Mouse (Mus musculus): Measurements from ENCODE around the gene Ankrd28. TPM values are rescaled to one million over a fixed set of nuclear protein-coding genes. Genes with fewer than 3 reads are reported as not detected.

Ankrd28 gene
- polyA plus RNA-seq, 1 experiment = 34.0 TPM

DNA sequence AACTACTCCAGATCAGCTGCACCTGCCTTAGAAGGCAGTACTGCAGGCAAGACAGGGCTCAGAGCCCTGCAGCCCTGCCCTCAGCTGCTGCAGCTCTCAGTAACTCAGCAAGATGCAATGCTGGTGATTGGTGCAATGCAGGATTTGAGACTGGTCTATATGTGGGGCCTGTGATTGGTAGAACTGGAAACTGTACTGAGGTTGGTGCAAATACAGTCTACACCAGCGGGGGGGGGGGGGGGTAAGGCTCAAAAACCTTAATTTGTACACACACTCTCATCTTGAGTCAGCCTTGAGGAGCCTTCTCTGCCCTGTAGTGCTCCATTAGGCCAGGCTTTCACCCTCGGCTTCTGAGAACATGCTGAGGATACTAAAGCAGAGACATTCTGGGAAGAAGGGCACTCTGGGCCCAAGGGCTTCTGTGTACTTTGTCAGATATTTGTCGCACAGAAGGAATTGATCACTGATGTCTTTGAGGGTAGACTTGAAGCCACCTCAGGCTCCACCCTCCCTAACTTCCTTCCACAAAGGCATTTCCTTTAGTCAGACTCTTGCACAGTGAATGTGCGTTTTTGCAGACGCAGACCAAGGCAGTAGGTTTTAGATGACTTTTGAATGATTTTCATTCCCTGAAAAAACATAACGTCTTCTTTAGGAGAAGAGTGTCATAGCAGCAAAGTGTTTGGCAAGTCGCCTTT is 146.0 kb downstream of the Ankrd28 start:
- Histone ChIP-seq H3K27me3 (ENCODE audit: control insufficient read depth, insufficient read depth, low read length) (no peaks in the 10 kb centered on the region), H3K4me1 (ENCODE audit: control insufficient read depth, insufficient read depth, low read length) (no peaks in the 10 kb centered on the region), H3K27ac (ENCODE audit: insufficient read depth, low read length) (no peak overlapping the region), H3K4me3 (replicated peaks; ENCODE audit: insufficient read depth, low read depth, low read length) (no peak overlapping the region)
- DNase-seq = no peak
- WGBS = 83% methylated on average over 7 of the region's 7 CpGs
- no peak for TF ChIP-seq POLR2A (IDR thresholded peaks at IDR 0.05; ENCODE audit: borderline replicate concordance, insufficient read depth, low read length)
- TF ChIP-seq CTCF (IDR thresholded peaks at IDR 0.05; ENCODE audit: borderline replicate concordance, insufficient read depth, low read depth, low read length) = no peak

DNA sequence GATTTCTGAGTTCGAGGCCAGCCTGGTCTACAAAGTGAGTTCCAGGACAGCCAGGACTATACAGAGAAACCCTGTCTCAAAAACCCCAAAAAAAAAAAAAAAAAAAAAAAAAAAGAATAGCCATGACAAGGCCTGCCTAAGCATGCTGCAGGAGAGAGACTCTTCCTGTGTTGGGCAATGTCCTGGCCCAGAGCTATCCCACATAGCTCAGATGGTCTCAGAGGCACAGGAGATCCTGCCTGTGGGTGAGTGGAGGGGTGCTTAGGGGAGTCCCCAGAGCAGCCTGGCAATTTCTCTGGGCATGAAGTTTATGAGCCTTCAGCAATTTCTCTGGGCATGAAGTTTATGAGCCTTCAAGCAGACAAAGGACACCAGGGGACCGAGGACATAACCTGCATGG is 146.8 kb downstream of the Ankrd28 start:
- no peaks in the 10 kb centered on the region for H3K27me3 ChIP-seq (ENCODE audit: control insufficient read depth, insufficient read depth, low read length)
- WGBS = 77% methylated on average over 2 of the region's 2 CpGs
- no peak for TF ChIP-seq POLR2A (IDR thresholded peaks at IDR 0.05; ENCODE audit: borderline replicate concordance, insufficient read depth, low read length)
- TF ChIP-seq CTCF (IDR thresholded peaks at IDR 0.05; ENCODE audit: borderline replicate concordance, insufficient read depth, low read depth, low read length) = no peak
- H3K4me3 ChIP-seq (replicated peaks; ENCODE audit: insufficient read depth, low read depth, low read length) = no peak overlapping the region
- DNase-seq = no peak
- H3K27ac ChIP-seq (ENCODE audit: insufficient read depth, low read length) = no peak overlapping the region
- no peaks in the 10 kb centered on the region for H3K4me1 ChIP-seq (ENCODE audit: control insufficient read depth, insufficient read depth, low read length)

DNA sequence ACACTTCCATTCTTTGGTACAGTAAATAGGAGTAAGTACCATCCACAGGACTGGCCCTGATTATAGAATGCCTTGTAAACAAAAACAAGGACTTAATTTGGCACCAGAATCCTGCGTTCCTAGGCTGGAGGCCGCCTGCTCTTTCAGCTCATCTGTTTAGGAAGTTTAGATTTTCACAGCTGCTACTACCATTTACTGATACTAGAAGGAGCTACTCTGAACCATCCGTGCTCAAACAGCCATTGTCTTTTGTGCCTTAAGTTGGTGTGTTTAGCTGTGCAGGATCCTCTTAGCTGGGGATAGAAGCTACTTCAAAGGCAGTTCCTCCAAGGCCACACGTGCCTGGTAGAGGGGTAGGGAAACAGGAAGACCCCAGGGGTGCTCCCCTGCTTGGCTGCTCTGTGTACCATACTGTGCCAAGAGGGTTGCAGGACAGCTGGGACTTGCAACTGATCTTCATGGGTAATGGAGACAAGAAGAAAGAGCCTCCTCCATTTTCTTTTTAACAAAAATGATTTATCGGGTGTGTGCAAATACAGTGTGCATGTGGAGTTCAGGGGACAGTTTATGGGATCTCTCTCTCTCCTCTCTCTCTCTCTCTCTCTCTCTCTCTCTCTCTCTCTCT is 148.4 kb downstream of the Ankrd28 start:
- 52% methylated on average over 5 of the region's 5 CpGs for WGBS
- no peak for DNase-seq
- TF ChIP-seq CTCF (IDR thresholded peaks at IDR 0.05; ENCODE audit: borderline replicate concordance, insufficient read depth, low read depth, low read length) = no peak
- no peak for TF ChIP-seq POLR2A (IDR thresholded peaks at IDR 0.05; ENCODE audit: borderline replicate concordance, insufficient read depth, low read length)
- Histone ChIP-seq H3K27ac (ENCODE audit: insufficient read depth, low read length) (0 out of 2 replicates have a peak overlapping the region, but pooled peaks have one; percentile 2), H3K4me1 (ENCODE audit: control insufficient read depth, insufficient read depth, low read length) (no peaks in the 10 kb centered on the region), H3K4me3 (replicated peaks; ENCODE audit: insufficient read depth, low read depth, low read length) (no peak overlapping the region), H3K27me3 (ENCODE audit: control insufficient read depth, insufficient read depth, low read length) (no peaks in the 10 kb centered on the region)

DNA sequence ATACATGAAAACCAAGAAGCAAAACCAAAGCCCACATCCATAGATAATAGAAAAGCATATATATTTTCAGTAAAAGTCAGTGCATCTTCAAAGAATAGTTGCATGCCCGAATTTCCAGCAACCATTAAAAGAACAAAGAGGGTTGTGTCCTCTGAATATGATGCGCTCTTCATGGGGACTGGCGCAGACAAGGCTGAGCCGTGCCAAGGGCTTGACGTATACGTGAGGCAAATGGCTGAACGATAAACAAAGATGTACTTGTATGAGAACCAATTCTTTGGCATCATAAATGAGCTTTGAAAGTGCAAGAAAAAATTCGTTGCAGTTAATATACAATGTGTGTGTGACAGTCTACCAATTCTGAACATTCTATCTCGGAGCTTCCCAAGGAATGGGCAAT is 149.2 kb downstream of the Ankrd28 start:
- TF ChIP-seq CTCF (IDR thresholded peaks at IDR 0.05; ENCODE audit: borderline replicate concordance, insufficient read depth, low read depth, low read length) (no peak), POLR2A (IDR thresholded peaks at IDR 0.05; ENCODE audit: borderline replicate concordance, insufficient read depth, low read length) (no peak)
- Histone ChIP-seq H3K4me1 (ENCODE audit: control insufficient read depth, insufficient read depth, low read length) (no peaks in the 10 kb centered on the region), H3K27me3 (ENCODE audit: control insufficient read depth, insufficient read depth, low read length) (no peaks in the 10 kb centered on the region), H3K4me3 (replicated peaks; ENCODE audit: insufficient read depth, low read depth, low read length) (no peak overlapping the region), H3K27ac (ENCODE audit: insufficient read depth, low read length) (no peak overlapping the region)
- 70% methylated on average over 9 of the region's 9 CpGs for WGBS
- no peak for DNase-seq

DNA sequence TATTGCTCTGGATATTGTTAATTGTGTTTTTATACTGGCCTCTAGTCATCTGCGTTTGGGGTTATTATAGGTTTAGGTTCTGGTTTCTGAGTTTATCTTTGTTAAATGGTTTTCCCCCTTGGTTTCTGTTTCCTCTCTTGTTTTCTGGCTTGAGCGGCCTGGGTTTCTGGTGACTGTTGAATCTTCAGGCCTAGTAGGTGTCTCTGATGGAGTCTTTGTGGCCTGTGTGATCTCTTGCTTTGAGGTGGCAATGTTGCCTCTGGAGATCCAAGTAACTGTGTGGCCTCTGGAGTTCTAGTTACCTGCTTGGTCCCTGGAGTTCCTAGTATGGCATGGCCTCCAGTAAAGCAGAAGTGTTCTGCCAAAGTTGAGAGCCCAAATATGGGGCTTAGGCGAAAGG is 149.8 kb downstream of the Ankrd28 start:
- no peak overlapping the region for H3K27ac ChIP-seq (ENCODE audit: insufficient read depth, low read length)

DNA sequence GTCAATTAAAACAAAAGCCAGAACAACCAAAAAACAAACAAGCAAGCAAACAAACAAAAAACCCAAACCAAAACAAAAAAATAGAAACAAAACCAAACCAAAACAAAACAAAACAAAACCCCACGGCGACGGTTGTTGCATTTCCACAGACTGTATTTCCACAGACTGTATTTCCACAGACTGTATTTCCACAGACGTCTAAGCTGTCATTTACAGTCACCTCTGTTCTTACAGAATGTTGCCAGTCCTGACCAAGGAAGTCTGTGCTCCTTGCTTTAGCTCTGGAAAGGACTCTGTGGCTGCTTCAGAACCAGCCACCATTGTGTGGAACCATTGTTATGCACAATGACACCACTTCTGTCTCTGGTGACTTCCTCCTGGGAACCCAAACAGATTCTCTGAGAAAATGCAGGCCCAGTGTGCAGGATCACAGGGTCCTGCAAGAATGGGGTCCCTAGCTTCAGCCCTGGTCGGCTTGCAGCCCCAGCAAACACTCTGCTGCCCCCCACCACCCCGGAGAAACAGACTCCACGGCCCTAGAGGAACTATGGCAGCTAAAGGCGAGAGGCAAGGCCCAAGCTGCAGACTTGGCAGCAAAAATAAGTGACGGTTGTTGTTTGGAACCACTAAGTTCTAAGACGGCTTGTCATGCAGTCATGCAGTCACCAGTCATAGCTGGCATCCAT is 158.7 kb downstream of the Ankrd28 start:
- DNase-seq = no peak
- Histone ChIP-seq H3K27ac (ENCODE audit: insufficient read depth, low read length) (no peak overlapping the region), H3K4me3 (replicated peaks; ENCODE audit: insufficient read depth, low read depth, low read length) (no peak overlapping the region), H3K27me3 (ENCODE audit: control insufficient read depth, insufficient read depth, low read length) (no peaks in the 10 kb centered on the region), H3K4me1 (ENCODE audit: control insufficient read depth, insufficient read depth, low read length) (no peaks in the 10 kb centered on the region)
- TF ChIP-seq POLR2A (IDR thresholded peaks at IDR 0.05; ENCODE audit: borderline replicate concordance, insufficient read depth, low read length) = no peak
- TF ChIP-seq CTCF (IDR thresholded peaks at IDR 0.05; ENCODE audit: borderline replicate concordance, insufficient read depth, low read depth, low read length) = no peak
- 58% methylated on average over 10 of the region's 10 CpGs for WGBS

More for the DNA sequence above, 149.8 kb downstream of the Ankrd28 start:
- WGBS = 93% methylated on average over 3 of the region's 3 CpGs
- Histone ChIP-seq H3K4me3 (replicated peaks; ENCODE audit: insufficient read depth, low read depth, low read length) (no peak overlapping the region), H3K27me3 (ENCODE audit: control insufficient read depth, insufficient read depth, low read length) (no peaks in the 10 kb centered on the region), H3K4me1 (ENCODE audit: control insufficient read depth, insufficient read depth, low read length) (no peaks in the 10 kb centered on the region)
- no peak for DNase-seq
- TF ChIP-seq POLR2A (IDR thresholded peaks at IDR 0.05; ENCODE audit: borderline replicate concordance, insufficient read depth, low read length) = no peak
- no peak for TF ChIP-seq CTCF (IDR thresholded peaks at IDR 0.05; ENCODE audit: borderline replicate concordance, insufficient read depth, low read depth, low read length)

DNA sequence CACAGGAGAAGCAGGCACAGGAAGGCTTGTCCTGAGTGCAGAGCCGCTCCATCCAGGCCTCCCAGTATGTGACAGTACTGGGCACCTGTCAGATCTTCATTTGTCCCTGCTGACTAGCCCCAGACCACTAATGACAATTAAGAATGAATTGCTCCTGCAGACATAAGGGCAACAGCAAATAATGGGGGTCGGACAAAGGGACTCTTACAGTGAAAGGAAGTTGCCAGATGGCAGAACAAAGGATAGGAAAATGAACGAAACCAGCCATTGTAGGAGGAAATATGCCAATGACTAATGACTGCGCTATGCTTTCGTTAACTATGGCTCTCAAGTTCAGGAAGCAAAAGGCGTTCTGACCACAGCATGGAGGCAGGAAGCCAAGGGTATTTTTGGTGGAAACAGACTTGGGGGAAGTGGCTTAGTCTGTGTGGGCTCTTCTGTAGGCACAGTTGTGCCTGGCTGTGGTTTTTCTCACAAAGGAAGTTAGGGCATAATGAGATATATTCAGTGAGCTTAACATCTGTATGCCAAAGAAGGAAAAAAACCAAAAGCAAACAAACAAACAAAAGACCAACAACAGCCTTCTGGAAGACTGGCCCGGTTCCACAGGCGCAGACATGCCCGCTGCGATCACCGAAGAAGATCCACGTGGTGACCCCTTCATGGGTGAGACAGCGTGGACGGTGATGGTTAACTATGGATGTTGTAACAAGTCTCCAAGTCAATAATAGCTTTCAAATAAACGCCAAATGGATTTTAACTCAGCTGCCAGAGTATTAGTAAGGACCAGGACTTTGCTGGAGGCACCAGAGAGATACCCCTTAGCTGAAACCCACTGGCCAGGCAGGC is 160.6 kb downstream of the Ankrd28 start:
- TF ChIP-seq POLR2A (IDR thresholded peaks at IDR 0.05; ENCODE audit: borderline replicate concordance, insufficient read depth, low read length) (no peak), CTCF (IDR thresholded peaks at IDR 0.05; ENCODE audit: borderline replicate concordance, insufficient read depth, low read depth, low read length) (no peak)
- Histone ChIP-seq H3K4me1 (ENCODE audit: control insufficient read depth, insufficient read depth, low read length) (no peaks in the 10 kb centered on the region), H3K4me3 (replicated peaks; ENCODE audit: insufficient read depth, low read depth, low read length) (no peak overlapping the region), H3K27ac (ENCODE audit: insufficient read depth, low read length) (no peak overlapping the region), H3K27me3 (ENCODE audit: control insufficient read depth, insufficient read depth, low read length) (no peaks in the 10 kb centered on the region)
- 70% methylated on average over 15 of the region's 15 CpGs for WGBS
- peak in 1 of 2 experiments; percentile 21 for DNase-seq

All from cerebellum, adult 2 months (tissue).